Mouse (Mus musculus) olfactory bulb, adult 2 months (tissue): Measurements from ENCODE around the gene Vps18.

Source experiments
- CTCF ChIP-seq: fragments of 200-500 bp; IDR thresholded peaks from 2 replicates; pipeline ENCODE4 v1.5.1; 2012; ENCODE audit warnings: low read depth, mild to moderate bottlenecking, low read length, moderate library complexity; ENCODE audit not compliant: insufficient read depth
- POLR2A ChIP-seq: fragments of 200-500 bp; IDR thresholded peaks from 2 replicates; pipeline ENCODE4 v1.6.1; 2012; ENCODE audit warnings: mild to moderate bottlenecking, low read depth, low read length, moderate library complexity; ENCODE audit not compliant: insufficient read depth

DNA sequence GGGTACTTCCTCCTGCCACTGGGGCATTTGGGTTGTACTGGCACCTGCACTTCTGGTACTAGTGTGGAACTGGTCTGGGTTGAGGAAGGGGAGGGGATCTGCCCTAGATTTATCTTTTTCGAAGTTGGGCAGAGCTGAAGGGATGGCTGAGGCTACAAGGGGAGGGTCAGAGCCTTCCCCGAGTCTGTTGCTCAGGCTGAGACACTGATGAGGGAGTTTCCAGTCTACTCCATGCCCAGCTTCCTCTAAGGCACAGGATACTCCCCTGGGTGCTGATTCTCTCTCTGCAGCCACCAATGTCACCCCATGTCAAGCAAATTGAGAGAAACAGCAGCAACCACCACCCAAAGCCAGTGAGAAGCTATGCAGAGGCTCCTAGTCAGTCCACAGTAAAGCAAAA, 47.5 kb downstream of the Vps18 start:
- TF ChIP-seq CTCF (no peak), POLR2A (no peak)
